Mouse (Mus musculus): ENCODE measurements around the gene Spef1. TPM values are rescaled to one million over a fixed set of nuclear protein-coding genes. Genes with fewer than 3 reads are reported as not detected.
"Not testable (repeated sequence)": the region's sequence is repeated elsewhere in the genome, so short reads cannot be mapped to it uniquely, and the experiment has no call there.

Gene Spef1
- total and polyA plus RNA-seq, 3 experiments = 0.34 to 1.2 (median 1.0) TPM

- Histone ChIP-seq H3K4me1 (ENCODE audit: control insufficient read depth in 1 of 2, insufficient read depth in 2 of 2) (peaks cover 18 to 32% of the 10 kb centered on the region in 2 experiments), H3K4me3 (replicated peaks in 1 of 3; ENCODE audit: low read depth in 2 of 3, low read length in 2 of 3, poor library complexity in 1 of 3) (peak overlapping the region in 1 of 3 experiments; percentile 91), H3K79me2 (replicated peaks; ENCODE audit: control insufficient read depth, extremely low read depth, insufficient read depth, poor library complexity, severe bottlenecking) (peaks cover 9% of the 10 kb centered on the region; the same call in 1 of the 2 replicates), H3K4me2 (ENCODE audit: insufficient read depth, low read depth, poor library complexity, severe bottlenecking) (no peak overlapping the region), H3K9ac (ENCODE audit: insufficient read depth, low read depth) (no peak overlapping the region), H3K27ac (ENCODE audit: insufficient read depth, low read depth) (no peak overlapping the region), H3K27me3 (replicated peaks) (peaks cover 3% of the 10 kb centered on the region), H3K9me3 (replicated peaks; ENCODE audit: low read length) (no peaks in the 10 kb centered on the region), H3K36me3 (replicated peaks in 1 of 2; ENCODE audit: control insufficient read depth in 1 of 2, insufficient read depth in 1 of 2, low read length in 1 of 2) (peaks cover 0 to 16% of the 10 kb centered on the region in 2 experiments)
- dilution Hi-C loops (cut with MboI; ENCODE audit: extremely low pct_ligation_motif_present, extremely low pct_unique_long_range_greater_than_20kb, low sequenced_read_pairs) (no loop called here), in situ Hi-C loops (cut with MboI; ENCODE audit: low pct_ligation_motif_present, low pct_unique_long_range_greater_than_20kb, low sequenced_read_pairs) (no loop called here)
- DNase-seq (ENCODE audit: extremely low read depth) = peak; percentile 83
- TF ChIP-seq RCOR1 (conservative IDR thresholded peaks at IDR 0.05; ENCODE audit: low read depth, low read length) (no peak), POLR2A (IDR thresholded peaks at IDR 0.05; ENCODE audit: low read depth, low read length) (peak; percentile 51), TBP (conservative IDR thresholded peaks at IDR 0.05; ENCODE audit: low read depth, low read length) (0 out of 2 replicates have a peak, but pooled peaks have one; percentile 20)
These were observed 45.5 kb upstream of the Spef1 start for GRCm38 (mm10) chr2:131232558-131232957.

GRCm38 (mm10) chr2:131227243-131227642, 40.2 kb upstream of the Spef1 start:
- TF ChIP-seq JUND (conservative IDR thresholded peaks at IDR 0.05; ENCODE audit: low read depth, low read length) (no peak), MAZ (IDR thresholded peaks at IDR 0.05; ENCODE audit: low read depth, low read length) (no peak), BHLHE40 (IDR thresholded peaks at IDR 0.05; ENCODE audit: low read depth, low read length) (no peak)
- DNase-seq (ENCODE audit: extremely low read depth) = no peak
- peaks cover 6 to 12% of the 10 kb centered on the region in 2 experiments for H3K4me1 ChIP-seq (ENCODE audit: control insufficient read depth in 1 of 2, insufficient read depth in 2 of 2)
- H3K9me3 ChIP-seq (replicated peaks; ENCODE audit: low read length) = no peaks in the 10 kb centered on the region
- dilution Hi-C loops (cut with MboI; ENCODE audit: extremely low pct_ligation_motif_present, extremely low pct_unique_long_range_greater_than_20kb, low sequenced_read_pairs) (no loop called here), in situ Hi-C loops (cut with MboI; ENCODE audit: low pct_ligation_motif_present, low pct_unique_long_range_greater_than_20kb, low sequenced_read_pairs) (no loop called here)
- no peak overlapping the region for H3K4me2 ChIP-seq (ENCODE audit: insufficient read depth, low read depth, poor library complexity, severe bottlenecking)
- peaks cover 5% of the 10 kb centered on the region for H3K27me3 ChIP-seq (replicated peaks)
- no peak overlapping the region for H3K27ac ChIP-seq (ENCODE audit: insufficient read depth, low read depth)
- no peak overlapping the region for H3K9ac ChIP-seq (ENCODE audit: insufficient read depth, low read depth)
- H3K4me3 ChIP-seq (replicated peaks in 1 of 3; ENCODE audit: low read depth in 2 of 3, low read length in 2 of 3, poor library complexity in 1 of 3) = no peak overlapping the region
- no peaks in the 10 kb centered on the region for H3K79me2 ChIP-seq (replicated peaks; ENCODE audit: control insufficient read depth, extremely low read depth, insufficient read depth, poor library complexity, severe bottlenecking)
- H3K36me3 ChIP-seq (replicated peaks in 1 of 2; ENCODE audit: control insufficient read depth in 1 of 2, insufficient read depth in 1 of 2, low read length in 1 of 2) = no peaks in the 10 kb centered on the region

GRCm38 (mm10) chr2:131226669-131227068, 39.6 kb upstream of the Spef1 start:
- H3K36me3 ChIP-seq (replicated peaks in 1 of 2; ENCODE audit: control insufficient read depth in 1 of 2, insufficient read depth in 1 of 2, low read length in 1 of 2); H3K4me1 ChIP-seq (ENCODE audit: control insufficient read depth in 1 of 2, insufficient read depth in 2 of 2); H3K9ac ChIP-seq (ENCODE audit: insufficient read depth, low read depth); H3K9me3 ChIP-seq (replicated peaks; ENCODE audit: low read length); H3K4me2 ChIP-seq (ENCODE audit: insufficient read depth, low read depth, poor library complexity, severe bottlenecking); H3K27ac ChIP-seq (ENCODE audit: insufficient read depth, low read depth); dilution Hi-C loops (cut with MboI; ENCODE audit: extremely low pct_ligation_motif_present, extremely low pct_unique_long_range_greater_than_20kb, low sequenced_read_pairs); in situ Hi-C loops (cut with MboI; ENCODE audit: low pct_ligation_motif_present, low pct_unique_long_range_greater_than_20kb, low sequenced_read_pairs); H3K79me2 ChIP-seq (replicated peaks; ENCODE audit: control insufficient read depth, extremely low read depth, insufficient read depth, poor library complexity, severe bottlenecking); H3K4me3 ChIP-seq (replicated peaks in 1 of 3; ENCODE audit: low read depth in 2 of 3, low read length in 2 of 3, poor library complexity in 1 of 3); H3K27me3 ChIP-seq (replicated peaks); DNase-seq (ENCODE audit: extremely low read depth): not testable (repeated sequence)

GRCm38 (mm10) chr2:131225178-131225577, 38.1 kb upstream of the Spef1 start:
- dilution Hi-C loops (cut with MboI; ENCODE audit: extremely low pct_ligation_motif_present, extremely low pct_unique_long_range_greater_than_20kb, low sequenced_read_pairs) = no loop called here
- no peak overlapping the region for H3K9ac ChIP-seq (ENCODE audit: insufficient read depth, low read depth)
- no peak overlapping the region for H3K27ac ChIP-seq (ENCODE audit: insufficient read depth, low read depth)
- no peaks in the 10 kb centered on the region for H3K36me3 ChIP-seq (replicated peaks in 1 of 2; ENCODE audit: control insufficient read depth in 1 of 2, insufficient read depth in 1 of 2, low read length in 1 of 2)
- H3K27me3 ChIP-seq (replicated peaks) = peaks cover 5% of the 10 kb centered on the region
- no peak for DNase-seq (ENCODE audit: extremely low read depth)
- H3K4me1 ChIP-seq (ENCODE audit: control insufficient read depth in 1 of 2, insufficient read depth in 2 of 2) = peaks cover 6 to 10% of the 10 kb centered on the region in 2 experiments
- no peaks in the 10 kb centered on the region for H3K79me2 ChIP-seq (replicated peaks; ENCODE audit: control insufficient read depth, extremely low read depth, insufficient read depth, poor library complexity, severe bottlenecking)
- H3K4me2 ChIP-seq (ENCODE audit: insufficient read depth, low read depth, poor library complexity, severe bottlenecking) = no peak overlapping the region
- TF ChIP-seq POLR2A (IDR thresholded peaks at IDR 0.05; ENCODE audit: low read depth, low read length) (no peak), EP300 (IDR thresholded peaks at IDR 0.05; ENCODE audit: low read length) (no peak), KAT2A (IDR thresholded peaks at IDR 0.05; ENCODE audit: insufficient replicate concordance, low read length) (no peak), MYC (IDR thresholded peaks at IDR 0.05; ENCODE audit: low read depth, low read length) (no peak), USF1 (IDR thresholded peaks at IDR 0.05; ENCODE audit: low read depth, low read length) (no peak), CTCF (conservative IDR thresholded peaks at IDR 0.05 in 1 of 2, IDR thresholded peaks at IDR 0.05 in 1 of 2; ENCODE audit: low read depth in 2 of 2, low read length in 2 of 2) (no peak), E2F4 (IDR thresholded peaks at IDR 0.05; ENCODE audit: insufficient replicate concordance, low read depth, low read length) (no peak), JUN (IDR thresholded peaks at IDR 0.05; ENCODE audit: insufficient read depth, low read depth, low read length) (no peak)
- in situ Hi-C loops (cut with MboI; ENCODE audit: low pct_ligation_motif_present, low pct_unique_long_range_greater_than_20kb, low sequenced_read_pairs) = no loop called here
- H3K4me3 ChIP-seq (replicated peaks in 1 of 3; ENCODE audit: low read depth in 2 of 3, low read length in 2 of 3, poor library complexity in 1 of 3) = no peak overlapping the region
- peaks cover 2% of the 10 kb centered on the region for H3K9me3 ChIP-seq (replicated peaks; ENCODE audit: low read length)
